Mouse (Mus musculus): ENCODE measurements around the gene Casd1. TPM values are rescaled to one million over a fixed set of nuclear protein-coding genes. Genes with fewer than 3 reads are reported as not detected.

The Casd1 gene
- polyA plus RNA-seq, 1 experiment, result 6.8 TPM

DNA sequence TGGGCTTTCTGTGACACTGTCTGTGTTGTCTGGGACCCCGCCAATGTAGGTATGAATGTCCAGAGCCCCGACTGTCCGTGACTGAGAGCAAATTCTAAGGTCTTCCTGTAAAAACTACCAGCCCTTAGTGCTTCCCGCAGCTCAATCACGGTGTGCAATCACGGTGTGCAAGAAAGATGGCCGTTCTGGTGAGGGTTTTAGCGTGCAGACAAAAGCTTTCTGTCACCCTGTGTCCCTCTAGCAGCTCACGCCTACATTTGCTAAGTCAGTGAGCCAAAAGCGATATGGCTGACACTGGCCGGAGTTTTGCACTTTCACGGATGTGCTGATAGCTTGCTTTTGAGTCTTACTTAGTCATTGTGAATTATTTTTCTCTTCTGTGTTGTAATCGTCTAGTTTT is 58.2 kb downstream of the Casd1 start:
- TF ChIP-seq TCF3 (IDR thresholded peaks at IDR 0.05; ENCODE audit: insufficient read length, low read depth), result no peak
- no peak for TF ChIP-seq E2F4 (IDR thresholded peaks at IDR 0.05; ENCODE audit: insufficient read depth)
- TF ChIP-seq CEBPB (IDR thresholded peaks at IDR 0.05; ENCODE audit: insufficient read depth, poor library complexity, severe bottlenecking), result no peak
- no peak for TF ChIP-seq MYOG (IDR thresholded peaks at IDR 0.05; ENCODE audit: control insufficient read depth in 1 of 3, insufficient read depth in 1 of 3, insufficient read length in 2 of 3, low read depth in 2 of 3)
- TF ChIP-seq REST (IDR thresholded peaks at IDR 0.05; ENCODE audit: insufficient read depth, insufficient read length), result no peak
- no peak for TF ChIP-seq POLR2A (IDR thresholded peaks at IDR 0.05; ENCODE audit: insufficient read length, low read depth)
- TF ChIP-seq SRF (IDR thresholded peaks at IDR 0.05; ENCODE audit: control insufficient read depth, insufficient read length, low read depth), result no peak
- no peak for TF ChIP-seq POLR2AphosphoS2 (IDR thresholded peaks at IDR 0.05; ENCODE audit: insufficient read length, low read depth)
- TF ChIP-seq USF1 (IDR thresholded peaks at IDR 0.05; ENCODE audit: low read depth), result no peak
- TF ChIP-seq MYOD1 (IDR thresholded peaks at IDR 0.05; ENCODE audit: control insufficient read depth in 1 of 3, insufficient read length in 2 of 3, low read depth in 2 of 3), result no peak
- TF ChIP-seq MAX (IDR thresholded peaks at IDR 0.05; ENCODE audit: low read depth), result no peak
- H3ac ChIP-seq (ENCODE audit: control insufficient read depth, insufficient read length), result no peak overlapping the region
- no peaks in the 10 kb centered on the region for H3K79me2 ChIP-seq (ENCODE audit: control insufficient read depth, insufficient read depth)

DNA sequence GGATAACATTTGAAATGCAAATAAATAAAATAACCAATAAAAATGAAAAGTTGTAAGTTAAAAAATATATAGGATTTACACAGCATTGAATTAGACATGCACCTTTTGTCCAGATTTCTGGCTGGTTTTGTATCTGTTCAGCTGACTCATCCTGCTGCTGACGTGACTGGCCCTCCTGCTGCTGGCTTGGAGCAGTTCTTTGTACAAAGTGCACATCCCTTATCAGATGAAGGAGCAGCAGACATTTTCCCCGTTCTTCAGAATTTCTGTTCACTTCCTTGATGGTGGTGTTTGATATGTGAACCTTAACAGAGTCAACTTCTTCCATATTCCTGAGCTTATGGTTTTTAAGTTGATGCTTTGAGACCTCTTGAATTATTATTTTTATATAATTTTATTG is 62.9 kb downstream of the Casd1 start:
- Histone ChIP-seq H3K27me3 (ENCODE audit: control insufficient read depth, insufficient read depth, insufficient read length) (no peaks in the 10 kb centered on the region), H3K4me2 (ENCODE audit: low read depth) (no peak overlapping the region), H3K36me3 (ENCODE audit: control insufficient read depth, insufficient read depth) (no peaks in the 10 kb centered on the region), H3K4me3 (no peak overlapping the region), H3K79me2 (ENCODE audit: control insufficient read depth, insufficient read depth) (no peaks in the 10 kb centered on the region), H3ac (ENCODE audit: control insufficient read depth, insufficient read length) (no peak overlapping the region)
- TF ChIP-seq POLR2A (IDR thresholded peaks at IDR 0.05; ENCODE audit: insufficient read length, low read depth) (no peak), MAX (IDR thresholded peaks at IDR 0.05; ENCODE audit: low read depth) (no peak), MYOD1 (IDR thresholded peaks at IDR 0.05; ENCODE audit: control insufficient read depth in 1 of 3, insufficient read length in 2 of 3, low read depth in 2 of 3) (no peak), SRF (IDR thresholded peaks at IDR 0.05; ENCODE audit: control insufficient read depth, insufficient read length, low read depth) (no peak), POLR2AphosphoS2 (IDR thresholded peaks at IDR 0.05; ENCODE audit: insufficient read length, low read depth) (no peak), REST (IDR thresholded peaks at IDR 0.05; ENCODE audit: insufficient read depth, insufficient read length) (no peak), TCF3 (IDR thresholded peaks at IDR 0.05; ENCODE audit: insufficient read length, low read depth) (no peak), TCF12 (IDR thresholded peaks at IDR 0.05; ENCODE audit: insufficient read depth, poor library complexity, severe bottlenecking) (no peak), CEBPB (IDR thresholded peaks at IDR 0.05; ENCODE audit: insufficient read depth, poor library complexity, severe bottlenecking) (no peak), USF1 (IDR thresholded peaks at IDR 0.05; ENCODE audit: low read depth) (no peak), E2F4 (IDR thresholded peaks at IDR 0.05; ENCODE audit: insufficient read depth) (no peak), MYOG (IDR thresholded peaks at IDR 0.05; ENCODE audit: control insufficient read depth in 1 of 3, insufficient read depth in 1 of 3, insufficient read length in 2 of 3, low read depth in 2 of 3) (no peak)

More for the DNA sequence above, 58.2 kb downstream of the Casd1 start:
- Histone ChIP-seq H3K4me2 (ENCODE audit: low read depth) (no peak overlapping the region), H3K27me3 (ENCODE audit: control insufficient read depth, insufficient read depth, insufficient read length) (no peaks in the 10 kb centered on the region), H3K4me3 (no peak overlapping the region), H3K36me3 (ENCODE audit: control insufficient read depth, insufficient read depth) (no peaks in the 10 kb centered on the region)

DNA sequence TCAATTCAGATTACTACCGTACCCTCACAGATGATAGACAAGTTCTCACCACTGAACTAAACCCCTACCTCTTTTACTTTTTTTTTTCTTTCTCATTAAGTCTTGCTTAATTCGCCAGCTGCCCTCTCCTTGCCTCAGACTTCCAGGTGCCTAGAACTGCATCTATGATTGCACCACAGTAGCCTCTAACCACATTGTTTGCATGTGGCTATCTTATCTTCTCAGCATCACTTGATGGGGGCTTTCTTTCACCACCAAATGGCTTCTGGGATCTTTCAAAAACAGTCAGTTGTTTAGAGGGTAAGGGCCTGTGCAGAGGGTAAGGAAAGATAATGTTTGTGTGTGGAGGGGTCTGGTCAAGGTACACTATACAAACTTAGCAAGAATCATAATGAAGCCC is 63.7 kb downstream of the Casd1 start:
- no peaks in the 10 kb centered on the region for H3K27me3 ChIP-seq (ENCODE audit: control insufficient read depth, insufficient read depth, insufficient read length)
- H3ac ChIP-seq (ENCODE audit: control insufficient read depth, insufficient read length), result no peak overlapping the region
- H3K4me2 ChIP-seq (ENCODE audit: low read depth), result no peak overlapping the region
- TF ChIP-seq SRF (IDR thresholded peaks at IDR 0.05; ENCODE audit: control insufficient read depth, insufficient read length, low read depth) (no peak), TCF3 (IDR thresholded peaks at IDR 0.05; ENCODE audit: insufficient read length, low read depth) (no peak), TCF12 (IDR thresholded peaks at IDR 0.05; ENCODE audit: insufficient read depth, poor library complexity, severe bottlenecking) (no peak), CEBPB (IDR thresholded peaks at IDR 0.05; ENCODE audit: insufficient read depth, poor library complexity, severe bottlenecking) (no peak), MAX (IDR thresholded peaks at IDR 0.05; ENCODE audit: low read depth) (no peak)
- H3K79me2 ChIP-seq (ENCODE audit: control insufficient read depth, insufficient read depth), result no peaks in the 10 kb centered on the region
- no peak overlapping the region for H3K4me3 ChIP-seq
- H3K36me3 ChIP-seq (ENCODE audit: control insufficient read depth, insufficient read depth), result no peaks in the 10 kb centered on the region

DNA sequence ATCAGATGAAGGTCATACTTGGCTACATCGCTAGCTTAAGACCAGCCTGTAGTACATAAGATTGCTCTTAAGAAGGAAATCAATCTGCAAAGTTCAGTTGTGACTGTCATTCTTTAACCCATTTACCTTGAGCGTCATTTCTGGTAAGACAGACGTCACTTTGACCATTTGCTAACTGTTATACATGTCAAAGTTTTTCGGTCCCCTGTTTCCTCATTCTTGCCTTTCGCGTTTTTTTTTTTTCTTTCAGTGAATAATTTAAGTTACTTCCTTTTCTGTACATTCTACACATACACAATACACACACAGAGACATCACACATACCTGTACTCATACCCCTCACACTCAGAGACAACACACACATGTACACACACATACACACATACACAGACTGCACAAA is 64.5 kb downstream of the Casd1 start:
- Histone ChIP-seq H3K27me3 (ENCODE audit: control insufficient read depth, insufficient read depth, insufficient read length) (no peaks in the 10 kb centered on the region), H3K36me3 (ENCODE audit: control insufficient read depth, insufficient read depth) (no peaks in the 10 kb centered on the region), H3K4me3 (no peak overlapping the region), H3ac (ENCODE audit: control insufficient read depth, insufficient read length) (no peak overlapping the region), H3K4me2 (ENCODE audit: low read depth) (no peak overlapping the region), H3K79me2 (ENCODE audit: control insufficient read depth, insufficient read depth) (no peaks in the 10 kb centered on the region)
- TF ChIP-seq POLR2AphosphoS2 (IDR thresholded peaks at IDR 0.05; ENCODE audit: insufficient read length, low read depth), result no peak
- TF ChIP-seq MYOG (IDR thresholded peaks at IDR 0.05; ENCODE audit: control insufficient read depth in 1 of 3, insufficient read depth in 1 of 3, insufficient read length in 2 of 3, low read depth in 2 of 3), result no peak
- no peak for TF ChIP-seq POLR2A (IDR thresholded peaks at IDR 0.05; ENCODE audit: insufficient read length, low read depth)
- TF ChIP-seq MYOD1 (IDR thresholded peaks at IDR 0.05; ENCODE audit: control insufficient read depth in 1 of 3, insufficient read length in 2 of 3, low read depth in 2 of 3), result no peak
- no peak for TF ChIP-seq REST (IDR thresholded peaks at IDR 0.05; ENCODE audit: insufficient read depth, insufficient read length)
- no peak for TF ChIP-seq USF1 (IDR thresholded peaks at IDR 0.05; ENCODE audit: low read depth)
- no peak for TF ChIP-seq TCF3 (IDR thresholded peaks at IDR 0.05; ENCODE audit: insufficient read length, low read depth)
- no peak for TF ChIP-seq CEBPB (IDR thresholded peaks at IDR 0.05; ENCODE audit: insufficient read depth, poor library complexity, severe bottlenecking)

DNA sequence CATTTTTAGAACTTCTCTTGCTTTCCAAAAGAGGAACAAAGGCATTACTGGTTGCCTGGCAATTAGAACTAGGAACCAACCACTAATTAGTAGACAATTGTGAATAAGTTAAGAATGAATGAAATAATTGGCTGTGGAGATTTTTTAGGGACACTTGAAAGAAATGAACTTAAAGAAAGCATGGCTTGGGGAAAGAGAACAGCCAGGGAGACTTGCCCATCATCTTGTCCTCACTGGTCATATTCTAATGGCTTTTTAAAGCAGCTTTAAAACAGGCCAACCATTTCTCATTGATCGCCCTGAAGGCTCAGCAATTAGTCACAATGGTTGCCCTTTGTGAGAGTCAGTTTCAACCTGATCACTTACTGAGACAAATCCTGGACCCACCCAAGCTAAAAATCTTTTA is 76.7 kb downstream of the Casd1 start:
- H3K4me2 ChIP-seq (ENCODE audit: low read depth), result no peak overlapping the region
- no peak overlapping the region for H3ac ChIP-seq (ENCODE audit: control insufficient read depth, insufficient read length)
- no peaks in the 10 kb centered on the region for H3K79me2 ChIP-seq (ENCODE audit: control insufficient read depth, insufficient read depth)
- H3K4me3 ChIP-seq, result no peak overlapping the region
- no peak for TF ChIP-seq USF1 (IDR thresholded peaks at IDR 0.05; ENCODE audit: low read depth)
- TF ChIP-seq MYOG (IDR thresholded peaks at IDR 0.05; ENCODE audit: control insufficient read depth in 1 of 3, insufficient read depth in 1 of 3, insufficient read length in 2 of 3, low read depth in 2 of 3), result no peak
- TF ChIP-seq POLR2AphosphoS2 (IDR thresholded peaks at IDR 0.05; ENCODE audit: insufficient read length, low read depth), result no peak
- TF ChIP-seq MYOD1 (IDR thresholded peaks at IDR 0.05; ENCODE audit: control insufficient read depth in 1 of 3, insufficient read length in 2 of 3, low read depth in 2 of 3), result no peak
- no peak for TF ChIP-seq POLR2A (IDR thresholded peaks at IDR 0.05; ENCODE audit: insufficient read length, low read depth)
- no peak for TF ChIP-seq TCF12 (IDR thresholded peaks at IDR 0.05; ENCODE audit: insufficient read depth, poor library complexity, severe bottlenecking)
- no peaks in the 10 kb centered on the region for H3K27me3 ChIP-seq (ENCODE audit: control insufficient read depth, insufficient read depth, insufficient read length)
- no peaks in the 10 kb centered on the region for H3K36me3 ChIP-seq (ENCODE audit: control insufficient read depth, insufficient read depth)
